Mouse (Mus musculus) lung, adult 2 months (tissue): ENCODE measurements around the gene Scd2.

Experiments
- CTCF ChIP-seq: fragments of 200-500 bp; IDR thresholded peaks from 2 replicates; pipeline ENCODE4 v1.5.1; 2011; ENCODE audit warnings: mild to moderate bottlenecking, low read length, control low read depth; ENCODE audit not compliant: insufficient read depth
- POLR2A ChIP-seq: fragments of 200-500 bp; IDR thresholded peaks from 2 replicates; pipeline ENCODE4 v1.6.1; 2011; ENCODE audit warnings: low read depth, mild to moderate bottlenecking, control low read depth, low read length, borderline replicate concordance; ENCODE audit errors: extremely low read depth

- TF ChIP-seq CTCF (no peak), POLR2A (no peak)
These were observed 991 bp upstream of the Scd2 start for GRCm38 (mm10) chr19:44292483-44292882.
